9 mouse cellular contexts compared by ENCODE assay signal in genomic region chr4:117133366-117133796, GRCm38 (mm10). TPM values are rescaled to one million over a fixed set of nuclear protein-coding genes. Genes with fewer than 3 reads are reported as not detected.
DNase-seq lines count a peak whose midpoint lies in the region; ATAC-seq and TF ChIP-seq lines count a peak whose summit lies in the region.
"Had no signal": no experiment of that assay in that cellular context is flagged by ENCODE, and none has a peak within 500 bp of the region (broad histone marks: within the 10 kb centered on the region; RNA-seq: fewer than 3 reads in every experiment).

No protein-coding gene starts in this region.

- H3K4me3 ChIP-seq in heart, embryonic 11.5 days (ENCODE audit: low read depth, low read length), result peak overlapping the region; percentile 86
- H3K4me3 ChIP-seq in CH12.LX (replicated peaks in 1 of 3; ENCODE audit: low read depth in 2 of 3, low read length in 2 of 3, poor library complexity in 1 of 3), result peak overlapping the region; percentile 86 to 98 (median 91)
- H3K4me3 ChIP-seq in forebrain, embryonic 11.5 days (ENCODE audit: low read depth, low read length), result peak overlapping the region; percentile 83
- peak overlapping the region; percentile 88 for H3K4me3 ChIP-seq in liver, embryonic 11.5 days (ENCODE audit: low read depth, low read length)
- H3K4me3 ChIP-seq in stomach, embryonic 16.5 days (replicated peaks; ENCODE audit: low read length), result peak overlapping the region; percentile 61

- ATAC-seq in heart, embryonic 11.5 days (replicated peaks; ENCODE audit: insufficient number of reproducible peaks, low FRiP score, low TSS enrichment), result peak; percentile 19; the same call in 1 of the 2 replicates
- peak; percentile 28 for ATAC-seq in forebrain, embryonic 11.5 days (replicated peaks; ENCODE audit: low FRiP score)
- peak; percentile 6; the same call in 1 of the 2 replicates for ATAC-seq in liver, embryonic 11.5 days (replicated peaks; ENCODE audit: low FRiP score)
- peak; percentile 0; the same call in 1 of the 2 replicates for ATAC-seq in stomach, embryonic 16.5 days (ENCODE audit: insufficient read depth, low FRiP score)

- in situ Hi-C loops in CH12.LX (cut with MboI; ENCODE audit: low pct_ligation_motif_present, low pct_unique_long_range_greater_than_20kb, low sequenced_read_pairs), result loop anchor here (5.0 kb wide), 1 partner anchor 131 kb away; no protein-coding TSS in a partner anchor

- H3K9me3 ChIP-seq in heart, embryonic 11.5 days (replicated peaks; ENCODE audit: control insufficient read depth, low read length), result no peaks in the 10 kb centered on the region
- H3K9me3 ChIP-seq in CH12.LX (replicated peaks; ENCODE audit: low read length), result no peaks in the 10 kb centered on the region
- no peaks in the 10 kb centered on the region for H3K9me3 ChIP-seq in forebrain, embryonic 11.5 days (ENCODE audit: control insufficient read depth, low read length)
- no peaks in the 10 kb centered on the region for H3K9me3 ChIP-seq in liver, embryonic 11.5 days (ENCODE audit: control insufficient read depth, low read length)
- H3K9me3 ChIP-seq in stomach, embryonic 16.5 days (replicated peaks; ENCODE audit: control insufficient read depth, low read length), result no peaks in the 10 kb centered on the region

- H3K79me2 ChIP-seq in CH12.LX (replicated peaks; ENCODE audit: control insufficient read depth, extremely low read depth, insufficient read depth, poor library complexity, severe bottlenecking), result peaks cover 20% of the 10 kb centered on the region

- DNase-seq in heart, postnatal 4 days, result no peak
- no peak for DNase-seq in CH12.LX (ENCODE audit: extremely low read depth)
- no peak for DNase-seq in forebrain, embryonic 11.5 days (ENCODE audit: low spot score)
- peak; percentile 56 for DNase-seq in liver, embryonic 11.5 days (ENCODE audit: low spot score)
- no peak for DNase-seq in adrenal gland, adult 2 months
- DNase-seq in B cell, adult 2 months, result no peak

- H3K27me3 ChIP-seq in heart, embryonic 11.5 days (ENCODE audit: control insufficient read depth, insufficient read depth, low read length), result peaks cover 27% of the 10 kb centered on the region
- no peaks in the 10 kb centered on the region for H3K27me3 ChIP-seq in CH12.LX (replicated peaks)
- H3K27me3 ChIP-seq in forebrain, embryonic 11.5 days (ENCODE audit: control insufficient read depth, insufficient read depth, low read length), result peaks cover 3% of the 10 kb centered on the region
- peaks cover 21% of the 10 kb centered on the region for H3K27me3 ChIP-seq in liver, embryonic 11.5 days (replicated peaks; ENCODE audit: control insufficient read depth, insufficient read depth, low read length)
- 0 out of 2 replicates have a peak, but pooled peaks cover 4% of the 10 kb centered on the region for H3K27me3 ChIP-seq in stomach, embryonic 16.5 days (ENCODE audit: control insufficient read depth, insufficient read depth, low read length)
- H3K27me3 ChIP-seq: Patski had no signal

- TF ChIP-seq EP300 in CH12.LX (IDR thresholded peaks at IDR 0.05; ENCODE audit: low read length), result no peak

- H3K4me2 ChIP-seq in heart, embryonic 11.5 days, result peak overlapping the region; percentile 99
- H3K4me2 ChIP-seq in CH12.LX (ENCODE audit: insufficient read depth, low read depth, poor library complexity, severe bottlenecking), result peak overlapping the region; percentile 91
- H3K4me2 ChIP-seq in forebrain, embryonic 11.5 days (ENCODE audit: low read depth, low read length, severe bottlenecking), result peak overlapping the region; percentile 95
- H3K4me2 ChIP-seq in liver, embryonic 11.5 days, result peak overlapping the region; percentile 100
- H3K4me2 ChIP-seq in stomach, embryonic 16.5 days (ENCODE audit: low read depth, low read length), result peak overlapping the region; percentile 93

- WGBS in heart, embryonic 11.5 days (ENCODE audit: insufficient replicate concordance), result under 1% methylated on average over 42 of the region's 42 CpGs
- under 1% methylated on average over 42 of the region's 42 CpGs for WGBS in forebrain, embryonic 11.5 days
- under 1% methylated on average over 42 of the region's 42 CpGs for whole genome bisulfite sequencing in liver, embryonic 11.5 days
- WGBS in stomach, embryonic 16.5 days, result under 1% methylated on average over 42 of the region's 42 CpGs

- no peak for TF ChIP-seq CTCF in CH12.LX (conservative IDR thresholded peaks at IDR 0.05 in 1 of 2, IDR thresholded peaks at IDR 0.05 in 1 of 2; ENCODE audit: low read depth in 2 of 2, low read length in 2 of 2)

- peak overlapping the region; percentile 73 for H3K9ac ChIP-seq in heart, embryonic 11.5 days (ENCODE audit: low read depth, low read length)
- peak overlapping the region; percentile 97 for H3K9ac ChIP-seq in CH12.LX (ENCODE audit: insufficient read depth, low read depth)
- H3K9ac ChIP-seq in forebrain, embryonic 11.5 days (ENCODE audit: low read length), result peak overlapping the region; percentile 80
- peak overlapping the region; percentile 87 for H3K9ac ChIP-seq in liver, embryonic 11.5 days (ENCODE audit: low read depth, low read length)
- peak overlapping the region; percentile 91 for H3K9ac ChIP-seq in stomach, embryonic 16.5 days (ENCODE audit: low read length)

- no peak for TF ChIP-seq POLR2A in CH12.LX (IDR thresholded peaks at IDR 0.05; ENCODE audit: low read depth, low read length)

- no peaks in the 10 kb centered on the region for H3K36me3 ChIP-seq in heart, embryonic 11.5 days (ENCODE audit: control insufficient read depth, insufficient read depth, low read length)
- peaks cover 28 to 39% of the 10 kb centered on the region in 2 experiments for H3K36me3 ChIP-seq in CH12.LX (replicated peaks in 1 of 2; ENCODE audit: control insufficient read depth in 1 of 2, insufficient read depth in 1 of 2, low read length in 1 of 2)
- H3K36me3 ChIP-seq in forebrain, embryonic 11.5 days (ENCODE audit: control insufficient read depth, insufficient read depth, low read length), result no peaks in the 10 kb centered on the region; the same call in 1 of the 2 replicates
- peaks cover 6% of the 10 kb centered on the region; the same call in 1 of the 2 replicates for H3K36me3 ChIP-seq in liver, embryonic 11.5 days (ENCODE audit: control insufficient read depth, insufficient read depth, low read length)
- peaks cover 5% of the 10 kb centered on the region; the same call in 1 of the 2 replicates for H3K36me3 ChIP-seq in stomach, embryonic 16.5 days (ENCODE audit: control insufficient read depth, insufficient read depth, low read length)

- no peak for TF ChIP-seq RAD21 in CH12.LX (IDR thresholded peaks at IDR 0.05; ENCODE audit: low read depth, low read length)

- dilution Hi-C loops in CH12.LX (cut with MboI; ENCODE audit: extremely low pct_ligation_motif_present, extremely low pct_unique_long_range_greater_than_20kb, low sequenced_read_pairs), result no loop called here

- H3K4me1 ChIP-seq in heart, embryonic 11.5 days (ENCODE audit: control insufficient read depth, insufficient read depth, low read length), result peaks cover 8% of the 10 kb centered on the region; the same call in 1 of the 2 replicates
- peaks cover 18 to 58% of the 10 kb centered on the region in 2 experiments for H3K4me1 ChIP-seq in CH12.LX (ENCODE audit: control insufficient read depth in 1 of 2, insufficient read depth in 2 of 2)
- H3K4me1 ChIP-seq in forebrain, embryonic 11.5 days (replicated peaks; ENCODE audit: control insufficient read depth, insufficient read depth, low read length), result peaks cover 18% of the 10 kb centered on the region
- H3K4me1 ChIP-seq in liver, embryonic 11.5 days (replicated peaks; ENCODE audit: control insufficient read depth, insufficient read depth, low read length), result peaks cover 23% of the 10 kb centered on the region
- peaks cover 13% of the 10 kb centered on the region for H3K4me1 ChIP-seq in stomach, embryonic 16.5 days (ENCODE audit: control insufficient read depth, insufficient read depth, low read length)

- H3K27ac ChIP-seq in heart, embryonic 11.5 days (ENCODE audit: low read depth, low read length), result no peak overlapping the region
- no peak overlapping the region for H3K27ac ChIP-seq in CH12.LX (ENCODE audit: insufficient read depth, low read depth)
- no peak overlapping the region for H3K27ac ChIP-seq in forebrain, embryonic 11.5 days (ENCODE audit: low read depth, low read length)
- H3K27ac ChIP-seq in liver, embryonic 11.5 days (ENCODE audit: low read depth, low read length), result peak overlapping the region; percentile 45; the same call in 1 of the 2 replicates
- no peak overlapping the region for H3K27ac ChIP-seq in stomach, embryonic 16.5 days (ENCODE audit: low read length)

RNA-seq across cellular contexts. Expression of gene Plk3, which starts 0.4 kb away (rescaled TPM):
- polyA plus RNA-seq in heart, embryonic 11.5 days (2014; fragmentation: Nextera tagmentation; extraction: Ambion mirVana), result 0.99 and 1.3 TPM in 2 replicates
- total RNA-seq in heart, postnatal 4 days (2021), result 1 to 10 TPM; 5.0 to 5.8 TPM
- total RNA-seq in CH12.LX (2012; rRNA removed), result 12.0 and 13.8 TPM in 2 replicates
- total RNA-seq in CH12.LX (2014; rRNA removed), result 8.6 and 8.8 TPM in 2 replicates
- polyA plus RNA-seq in CH12.LX (2012; ENCODE audit: insufficient read length, low read depth), result 14.7 and 18.5 TPM in 2 replicates
- polyA plus RNA-seq in forebrain, embryonic 11.5 days (2014; fragmentation: Nextera tagmentation; extraction: Ambion mirVana), result 16.0 and 17.4 TPM in 2 replicates
- 2.4 and 2.5 TPM in 2 replicates for polyA plus RNA-seq in liver, embryonic 11.5 days (2014; fragmentation: Nextera tagmentation; extraction: Ambion mirVana)
- 3.4 and 5.0 TPM in 2 replicates for polyA plus RNA-seq in stomach, embryonic 16.5 days (2015; fragmentation: Nextera tagmentation; extraction: Ambion mirVana)
- 10 to 100 TPM in 1 of 2 experiments, 1 to 10 TPM in 1; 8.4 to 23.6 TPM for total RNA-seq in adrenal gland, adult 2 months (2021)
- polyA plus RNA-seq in adrenal gland, adult 2 months (2012; rRNA removed), result 11.3 and 11.5 TPM in 2 replicates

RNA-seq across cellular contexts. Expression of gene Tctex1d4, which starts 6.8 kb away (rescaled TPM):
- polyA plus RNA-seq in heart, embryonic 11.5 days (2014; fragmentation: Nextera tagmentation; extraction: Ambion mirVana), result not detected in 2 replicates
- total RNA-seq in heart, postnatal 4 days (2021), result not detected
- 0.55 and 0.98 TPM in 2 replicates for total RNA-seq in CH12.LX (2012; rRNA removed)
- total RNA-seq in CH12.LX (2014; rRNA removed), result not detected in 2 replicates
- polyA plus RNA-seq in CH12.LX (2012; ENCODE audit: insufficient read length, low read depth), result not detected in 2 replicates
- polyA plus RNA-seq in forebrain, embryonic 11.5 days (2014; fragmentation: Nextera tagmentation; extraction: Ambion mirVana), result not detected in 2 replicates
- polyA plus RNA-seq in liver, embryonic 11.5 days (2014; fragmentation: Nextera tagmentation; extraction: Ambion mirVana), result not detected in 2 replicates
- polyA plus RNA-seq in stomach, embryonic 16.5 days (2015; fragmentation: Nextera tagmentation; extraction: Ambion mirVana), result 0.22 TPM in 1 of 2 replicates, not detected in the other
- total RNA-seq in adrenal gland, adult 2 months (2021), result not detected
- polyA plus RNA-seq in adrenal gland, adult 2 months (2012; rRNA removed), result 0.45 TPM in 1 of 2 replicates, not detected in the other

RNA-seq across cellular contexts. Expression of gene Btbd19, which starts 7.9 kb away (rescaled TPM):
- polyA plus RNA-seq in heart, embryonic 11.5 days (2014; fragmentation: Nextera tagmentation; extraction: Ambion mirVana), result 2.2 and 4.0 TPM in 2 replicates
- 1 to 10 TPM; 4.6 to 5.9 TPM for total RNA-seq in heart, postnatal 4 days (2021)
- total RNA-seq in CH12.LX (2012; rRNA removed) (31.5 and 32.4 TPM in 2 replicates), CH12.LX (2014; rRNA removed) (49.7 and 51.1 TPM in 2 replicates)
- polyA plus RNA-seq in CH12.LX (2012; ENCODE audit: insufficient read length, low read depth), result 32.9 and 36.3 TPM in 2 replicates
- 4.1 and 6.5 TPM in 2 replicates for polyA plus RNA-seq in forebrain, embryonic 11.5 days (2014; fragmentation: Nextera tagmentation; extraction: Ambion mirVana)
- polyA plus RNA-seq in liver, embryonic 11.5 days (2014; fragmentation: Nextera tagmentation; extraction: Ambion mirVana), result 8.3 and 8.5 TPM in 2 replicates
- polyA plus RNA-seq in stomach, embryonic 16.5 days (2015; fragmentation: Nextera tagmentation; extraction: Ambion mirVana), result 6.5 and 6.6 TPM in 2 replicates
- 1 to 10 TPM; 8.0 to 9.7 TPM for total RNA-seq in adrenal gland, adult 2 months (2021)
- 6.0 and 7.4 TPM in 2 replicates for polyA plus RNA-seq in adrenal gland, adult 2 months (2012; rRNA removed)

RNA-seq across cellular contexts. Expression of gene Rps8, which starts 22.7 kb away (rescaled TPM):
- 764 and 894 TPM in 2 replicates for polyA plus RNA-seq in heart, embryonic 11.5 days (2014; fragmentation: Nextera tagmentation; extraction: Ambion mirVana)
- 100 to 1,000 TPM; 952 to 961 TPM for total RNA-seq in heart, postnatal 4 days (2021)
- 5,379 and 5,435 TPM in 2 replicates for total RNA-seq in CH12.LX (2012; rRNA removed)
- 2,191 and 2,455 TPM in 2 replicates for total RNA-seq in CH12.LX (2014; rRNA removed)
- polyA plus RNA-seq in CH12.LX (2012; ENCODE audit: insufficient read length, low read depth), result 1,480 and 1,967 TPM in 2 replicates
- polyA plus RNA-seq in forebrain, embryonic 11.5 days (2014; fragmentation: Nextera tagmentation; extraction: Ambion mirVana), result 797 and 841 TPM in 2 replicates
- polyA plus RNA-seq in liver, embryonic 11.5 days (2014; fragmentation: Nextera tagmentation; extraction: Ambion mirVana), result 1,349 and 1,481 TPM in 2 replicates
- polyA plus RNA-seq in stomach, embryonic 16.5 days (2015; fragmentation: Nextera tagmentation; extraction: Ambion mirVana), result 671 and 829 TPM in 2 replicates
- total RNA-seq in adrenal gland, adult 2 months (2021), result 1,000 to 10,000 TPM in 1 of 2 experiments, 100 to 1,000 TPM in 1; 552 to 1,148 TPM
- 156 and 162 TPM in 2 replicates for polyA plus RNA-seq in adrenal gland, adult 2 months (2012; rRNA removed)

RNA-seq across cellular contexts. Expression of gene Ptch2, which starts 37.5 kb away (rescaled TPM):
- 2.2 and 2.4 TPM in 2 replicates for polyA plus RNA-seq in heart, embryonic 11.5 days (2014; fragmentation: Nextera tagmentation; extraction: Ambion mirVana)
- total RNA-seq in heart, postnatal 4 days (2021), result 1 to 10 TPM; 4.0 to 5.0 TPM
- total RNA-seq in CH12.LX (2012; rRNA removed) (0.04 and 0.21 TPM in 2 replicates), CH12.LX (2014; rRNA removed) (not detected in 2 replicates)
- 0.46 and 0.79 TPM in 2 replicates for polyA plus RNA-seq in CH12.LX (2012; ENCODE audit: insufficient read length, low read depth)
- polyA plus RNA-seq in forebrain, embryonic 11.5 days (2014; fragmentation: Nextera tagmentation; extraction: Ambion mirVana), result 5.8 and 6.4 TPM in 2 replicates
- 1.4 and 1.8 TPM in 2 replicates for polyA plus RNA-seq in liver, embryonic 11.5 days (2014; fragmentation: Nextera tagmentation; extraction: Ambion mirVana)
- 7.0 and 7.3 TPM in 2 replicates for polyA plus RNA-seq in stomach, embryonic 16.5 days (2015; fragmentation: Nextera tagmentation; extraction: Ambion mirVana)
- 1 to 10 TPM; 2.8 to 6.5 TPM for total RNA-seq in adrenal gland, adult 2 months (2021)
- polyA plus RNA-seq in adrenal gland, adult 2 months (2012; rRNA removed), result 24.4 and 25.1 TPM in 2 replicates
